Mouse (Mus musculus): ENCODE measurements around the gene Nab1. TPM values are rescaled to one million over a fixed set of nuclear protein-coding genes. Genes with fewer than 3 reads are reported as not detected.

Gene Nab1
- polyA plus RNA-seq, 1 experiment = 9.8 TPM

DNA sequence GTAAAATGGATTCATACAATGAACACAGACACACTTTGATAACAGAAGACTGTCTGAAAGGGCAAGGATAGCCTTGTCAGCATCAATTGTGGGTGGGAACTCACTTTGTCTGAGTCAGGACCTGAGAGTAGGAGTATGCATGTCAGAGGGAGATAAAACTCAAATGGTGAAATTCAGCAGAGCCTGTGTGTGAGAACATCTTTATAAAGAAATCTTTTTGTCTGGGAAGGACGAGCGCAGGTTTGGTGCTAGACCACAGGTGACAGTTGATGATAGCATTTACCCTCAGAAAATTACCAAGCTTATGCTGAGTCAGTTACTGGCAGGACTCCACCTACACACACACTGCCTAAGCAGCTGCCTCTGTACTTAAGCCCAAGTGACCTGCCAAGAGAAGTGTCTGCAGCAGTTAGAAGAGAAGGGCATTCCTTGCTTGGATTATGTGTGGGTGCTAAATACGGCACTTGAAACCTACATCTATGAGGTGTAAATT lies 45.9 kb downstream of the Nab1 start:
- Histone ChIP-seq H3K4me3 (no peak overlapping the region), H3K79me2 (ENCODE audit: control insufficient read depth, insufficient read depth) (no peaks in the 10 kb centered on the region), H3K36me3 (ENCODE audit: control insufficient read depth, insufficient read depth) (peaks cover 9% of the 10 kb centered on the region), H3K4me2 (ENCODE audit: low read depth) (peak overlapping the region; percentile 20), H3K27me3 (ENCODE audit: control insufficient read depth, insufficient read depth, insufficient read length) (no peaks in the 10 kb centered on the region), H3ac (ENCODE audit: control insufficient read depth, insufficient read length) (no peak overlapping the region)
- TF ChIP-seq MYOG (IDR thresholded peaks at IDR 0.05; ENCODE audit: control insufficient read depth in 1 of 3, insufficient read depth in 1 of 3, insufficient read length in 2 of 3, low read depth in 2 of 3) (peak; percentile 14 to 88 (median 79)), USF1 (IDR thresholded peaks at IDR 0.05; ENCODE audit: low read depth) (no peak), TCF3 (IDR thresholded peaks at IDR 0.05; ENCODE audit: insufficient read length, low read depth) (peak; percentile 51), MAX (IDR thresholded peaks at IDR 0.05; ENCODE audit: low read depth) (no peak), CEBPB (IDR thresholded peaks at IDR 0.05; ENCODE audit: insufficient read depth, poor library complexity, severe bottlenecking) (no peak), MYOD1 (IDR thresholded peaks at IDR 0.05; ENCODE audit: control insufficient read depth in 1 of 3, insufficient read length in 2 of 3, low read depth in 2 of 3) (peak; percentile 66 to 94 (median 88)), POLR2AphosphoS2 (IDR thresholded peaks at IDR 0.05; ENCODE audit: insufficient read length, low read depth) (no peak), E2F4 (IDR thresholded peaks at IDR 0.05; ENCODE audit: insufficient read depth) (no peak), TCF12 (IDR thresholded peaks at IDR 0.05; ENCODE audit: insufficient read depth, poor library complexity, severe bottlenecking) (no peak), POLR2A (IDR thresholded peaks at IDR 0.05; ENCODE audit: insufficient read length, low read depth) (no peak), REST (IDR thresholded peaks at IDR 0.05; ENCODE audit: insufficient read depth, insufficient read length) (no peak), SRF (IDR thresholded peaks at IDR 0.05; ENCODE audit: control insufficient read depth, insufficient read length, low read depth) (no peak)

DNA sequence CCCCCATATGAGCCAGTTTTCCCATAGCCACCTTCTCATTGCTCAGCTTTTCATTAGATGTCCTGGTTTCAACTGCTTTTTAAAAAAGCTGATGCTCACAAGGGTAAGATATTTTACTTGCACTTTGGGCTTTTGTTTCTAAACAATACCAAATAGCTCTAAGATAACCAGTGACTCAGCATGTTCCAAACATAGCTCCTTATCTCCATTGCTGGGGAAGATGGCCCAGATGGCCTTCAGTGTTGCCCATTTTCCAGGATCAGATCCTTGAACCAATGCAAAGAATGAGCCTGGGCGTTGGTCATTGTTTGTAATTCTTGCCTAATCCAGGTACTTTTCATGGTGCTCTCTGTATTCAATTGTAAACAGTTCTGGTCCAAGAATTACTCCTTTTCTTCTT lies 49.1 kb downstream of the Nab1 start:
- Histone ChIP-seq H3K79me2 (ENCODE audit: control insufficient read depth, insufficient read depth) (no peaks in the 10 kb centered on the region), H3K27me3 (ENCODE audit: control insufficient read depth, insufficient read depth, insufficient read length) (no peaks in the 10 kb centered on the region), H3ac (ENCODE audit: control insufficient read depth, insufficient read length) (no peak overlapping the region), H3K36me3 (ENCODE audit: control insufficient read depth, insufficient read depth) (no peaks in the 10 kb centered on the region), H3K4me3 (no peak overlapping the region), H3K4me2 (ENCODE audit: low read depth) (no peak overlapping the region)
- TF ChIP-seq TCF12 (IDR thresholded peaks at IDR 0.05; ENCODE audit: insufficient read depth, poor library complexity, severe bottlenecking) (no peak), MAX (IDR thresholded peaks at IDR 0.05; ENCODE audit: low read depth) (no peak), SRF (IDR thresholded peaks at IDR 0.05; ENCODE audit: control insufficient read depth, insufficient read length, low read depth) (no peak), MYOG (IDR thresholded peaks at IDR 0.05; ENCODE audit: control insufficient read depth in 1 of 3, insufficient read depth in 1 of 3, insufficient read length in 2 of 3, low read depth in 2 of 3) (no peak), MYOD1 (IDR thresholded peaks at IDR 0.05; ENCODE audit: control insufficient read depth in 1 of 3, insufficient read length in 2 of 3, low read depth in 2 of 3) (no peak), POLR2AphosphoS2 (IDR thresholded peaks at IDR 0.05; ENCODE audit: insufficient read length, low read depth) (no peak), POLR2A (IDR thresholded peaks at IDR 0.05; ENCODE audit: insufficient read length, low read depth) (no peak), REST (IDR thresholded peaks at IDR 0.05; ENCODE audit: insufficient read depth, insufficient read length) (no peak), TCF3 (IDR thresholded peaks at IDR 0.05; ENCODE audit: insufficient read length, low read depth) (no peak), USF1 (IDR thresholded peaks at IDR 0.05; ENCODE audit: low read depth) (no peak), CEBPB (IDR thresholded peaks at IDR 0.05; ENCODE audit: insufficient read depth, poor library complexity, severe bottlenecking) (no peak), E2F4 (IDR thresholded peaks at IDR 0.05; ENCODE audit: insufficient read depth) (no peak)

GRCm38 (mm10) chr1:52435856-52436255 lies 64.6 kb downstream of the Nab1 start:
- H3K36me3 ChIP-seq (ENCODE audit: control insufficient read depth, insufficient read depth) = no peaks in the 10 kb centered on the region
- H3ac ChIP-seq (ENCODE audit: control insufficient read depth, insufficient read length) = no peak overlapping the region
- H3K4me3 ChIP-seq = no peak overlapping the region
- TF ChIP-seq TCF12 (IDR thresholded peaks at IDR 0.05; ENCODE audit: insufficient read depth, poor library complexity, severe bottlenecking) = no peak
- no peak for TF ChIP-seq POLR2AphosphoS2 (IDR thresholded peaks at IDR 0.05; ENCODE audit: insufficient read length, low read depth)
- TF ChIP-seq SRF (IDR thresholded peaks at IDR 0.05; ENCODE audit: control insufficient read depth, insufficient read length, low read depth) = no peak
- no peak for TF ChIP-seq TCF3 (IDR thresholded peaks at IDR 0.05; ENCODE audit: insufficient read length, low read depth)
- no peak for TF ChIP-seq USF1 (IDR thresholded peaks at IDR 0.05; ENCODE audit: low read depth)
- no peak for TF ChIP-seq E2F4 (IDR thresholded peaks at IDR 0.05; ENCODE audit: insufficient read depth)
- no peak for TF ChIP-seq REST (IDR thresholded peaks at IDR 0.05; ENCODE audit: insufficient read depth, insufficient read length)
- TF ChIP-seq MAX (IDR thresholded peaks at IDR 0.05; ENCODE audit: low read depth) = no peak
- TF ChIP-seq POLR2A (IDR thresholded peaks at IDR 0.05; ENCODE audit: insufficient read length, low read depth) = no peak
- TF ChIP-seq MYOD1 (IDR thresholded peaks at IDR 0.05; ENCODE audit: control insufficient read depth in 1 of 3, insufficient read length in 2 of 3, low read depth in 2 of 3) = no peak
- TF ChIP-seq MYOG (IDR thresholded peaks at IDR 0.05; ENCODE audit: control insufficient read depth in 1 of 3, insufficient read depth in 1 of 3, insufficient read length in 2 of 3, low read depth in 2 of 3) = no peak
- TF ChIP-seq CEBPB (IDR thresholded peaks at IDR 0.05; ENCODE audit: insufficient read depth, poor library complexity, severe bottlenecking) = no peak
- H3K27me3 ChIP-seq (ENCODE audit: control insufficient read depth, insufficient read depth, insufficient read length) = no peaks in the 10 kb centered on the region
- H3K4me2 ChIP-seq (ENCODE audit: low read depth) = no peak overlapping the region
- no peaks in the 10 kb centered on the region for H3K79me2 ChIP-seq (ENCODE audit: control insufficient read depth, insufficient read depth)

DNA sequence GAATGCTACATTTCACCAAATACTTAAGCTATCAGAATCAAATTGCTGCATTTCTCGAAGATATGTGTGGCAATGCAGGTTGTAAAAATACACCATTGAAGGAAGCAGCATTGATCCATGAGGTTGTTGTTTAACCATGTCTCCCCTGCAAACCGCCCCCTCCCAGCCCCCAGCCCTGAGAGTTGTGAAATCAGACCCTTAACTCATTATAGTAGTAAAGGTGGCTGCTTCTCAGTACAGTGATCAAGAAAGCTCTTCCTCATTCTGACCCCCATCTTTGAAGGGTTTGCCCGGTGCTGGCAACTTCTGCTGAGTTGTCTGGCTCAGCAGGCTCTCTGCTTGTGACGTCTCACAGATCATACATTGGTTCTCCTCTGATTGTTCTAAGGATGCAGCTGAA lies 66.4 kb downstream of the Nab1 start:
- H3K4me2 ChIP-seq (ENCODE audit: low read depth) = no peak overlapping the region
- no peaks in the 10 kb centered on the region for H3K79me2 ChIP-seq (ENCODE audit: control insufficient read depth, insufficient read depth)
- no peak overlapping the region for H3ac ChIP-seq (ENCODE audit: control insufficient read depth, insufficient read length)
- H3K27me3 ChIP-seq (ENCODE audit: control insufficient read depth, insufficient read depth, insufficient read length) = no peaks in the 10 kb centered on the region
- H3K36me3 ChIP-seq (ENCODE audit: control insufficient read depth, insufficient read depth) = no peaks in the 10 kb centered on the region
- no peak for TF ChIP-seq POLR2A (IDR thresholded peaks at IDR 0.05; ENCODE audit: insufficient read length, low read depth)
- no peak for TF ChIP-seq MYOD1 (IDR thresholded peaks at IDR 0.05; ENCODE audit: control insufficient read depth in 1 of 3, insufficient read length in 2 of 3, low read depth in 2 of 3)
- no peak for TF ChIP-seq SRF (IDR thresholded peaks at IDR 0.05; ENCODE audit: control insufficient read depth, insufficient read length, low read depth)
- no peak for TF ChIP-seq USF1 (IDR thresholded peaks at IDR 0.05; ENCODE audit: low read depth)
- TF ChIP-seq MAX (IDR thresholded peaks at IDR 0.05; ENCODE audit: low read depth) = no peak
- no peak for TF ChIP-seq REST (IDR thresholded peaks at IDR 0.05; ENCODE audit: insufficient read depth, insufficient read length)
- TF ChIP-seq CEBPB (IDR thresholded peaks at IDR 0.05; ENCODE audit: insufficient read depth, poor library complexity, severe bottlenecking) = no peak
- no peak for TF ChIP-seq MYOG (IDR thresholded peaks at IDR 0.05; ENCODE audit: control insufficient read depth in 1 of 3, insufficient read depth in 1 of 3, insufficient read length in 2 of 3, low read depth in 2 of 3)
- H3K4me3 ChIP-seq = no peak overlapping the region

All from myocyte (in vitro differentiated cells).